Mouse (Mus musculus): ENCODE results near the gene Gbf1.

- TF ChIP-seq CTCF (IDR thresholded peaks at IDR 0.05; ENCODE audit: low read depth, low read length) (peak; percentile 88), POLR2A (IDR thresholded peaks at IDR 0.05; ENCODE audit: extremely low read depth, insufficient read depth, low read length) (peak; percentile 82)
These were observed 152.0 kb downstream of the Gbf1 start, which contains the start of gene Nfkb2 for GRCm38 (mm10) chr19:46304216-46304841.

Data from liver, adult 2 months (tissue).